Comparison of ENCODE assay signal across 9 mouse cellular contexts in genomic region chr10:61423289-61423688, GRCm38 (mm10). TPM values are rescaled to one million over a fixed set of nuclear protein-coding genes. Genes with fewer than 3 reads are reported as not detected.
A peak's percentile ranks its signal among the peaks of the same experiment; 100 is the strongest.
DNase-seq lines count a peak whose midpoint lies in the region; ATAC-seq and TF ChIP-seq lines count a peak whose summit lies in the region.
"Had no signal": no experiment of that assay in that cellular context is flagged by ENCODE, and none has a peak within 500 bp of the region (broad histone marks: within the 10 kb centered on the region; RNA-seq: fewer than 3 reads in every experiment).

No protein-coding gene starts in this region.

- ATAC-seq in hindbrain, embryonic 16.5 days: 0 out of 2 replicates have a peak, but pooled peaks have one; percentile 10
- no peak for ATAC-seq in hindbrain, embryonic 11.5 days (ENCODE audit: low FRiP score)
- ATAC-seq in erythroid progenitor cell, adult 5-6 weeks (replicated peaks; ENCODE audit: low FRiP score, poor library complexity, severe bottlenecking): no peak

- no peak overlapping the region for H3K4me2 ChIP-seq in hindbrain, embryonic 16.5 days (ENCODE audit: low read length)
- no peak overlapping the region for H3K4me2 ChIP-seq in hindbrain, embryonic 11.5 days (replicated peaks; ENCODE audit: low read depth, low read length)
- H3K4me2 ChIP-seq: limb, embryonic 12.5 days had no signal

- peak; percentile 83 for TF ChIP-seq CTCF in ES-Bruce4 (IDR thresholded peaks at IDR 0.05; ENCODE audit: low read depth, low read length)

- H3K27ac ChIP-seq in hindbrain, embryonic 16.5 days (ENCODE audit: low read depth, low read length): no peak overlapping the region
- no peak overlapping the region for H3K27ac ChIP-seq in hindbrain, embryonic 11.5 days (ENCODE audit: low read depth, low read length)
- no peak overlapping the region for H3K27ac ChIP-seq in ES-Bruce4 (ENCODE audit: insufficient read depth, low read length)
- H3K27ac ChIP-seq: limb, embryonic 12.5 days had no signal

- DNase-seq in hindbrain, embryonic 11.5 days (ENCODE audit: low spot score): no peak
- peak; percentile 60 for DNase-seq in gastrocnemius, postnatal 10 days
- peak; percentile 35 for DNase-seq in lung, postnatal 25 days (ENCODE audit: low spot score)
- no peak for DNase-seq in urinary bladder, postnatal 25 days (ENCODE audit: low spot score)
- no peak for DNase-seq in frontal cortex, postnatal 25 days (ENCODE audit: low spot score in 2 of 2)

- no peaks in the 10 kb centered on the region for H3K36me3 ChIP-seq in hindbrain, embryonic 16.5 days (ENCODE audit: control insufficient read depth, insufficient read depth, low read length)
- no peaks in the 10 kb centered on the region for H3K36me3 ChIP-seq in hindbrain, embryonic 11.5 days (ENCODE audit: control insufficient read depth, insufficient read depth, low read length)
- H3K36me3 ChIP-seq in ES-Bruce4 (ENCODE audit: control insufficient read depth, insufficient read depth, low read length, poor library complexity, severe bottlenecking): peaks cover 43% of the 10 kb centered on the region

- no peak overlapping the region for H3K9ac ChIP-seq in hindbrain, embryonic 16.5 days (ENCODE audit: low read depth, low read length)
- no peak overlapping the region for H3K9ac ChIP-seq in hindbrain, embryonic 11.5 days (ENCODE audit: low read depth, low read length)
- no peak overlapping the region for H3K9ac ChIP-seq in ES-Bruce4 (ENCODE audit: low read depth, poor library complexity, severe bottlenecking)
- H3K9ac ChIP-seq: limb, embryonic 12.5 days had no signal

- H3K27me3 ChIP-seq in hindbrain, embryonic 16.5 days (replicated peaks; ENCODE audit: control insufficient read depth, insufficient read depth, low read length): peaks cover 19% of the 10 kb centered on the region
- peaks cover 24% of the 10 kb centered on the region for H3K27me3 ChIP-seq in hindbrain, embryonic 11.5 days (ENCODE audit: control insufficient read depth, insufficient read depth, low read length)
- H3K27me3 ChIP-seq in ES-Bruce4 (ENCODE audit: control insufficient read depth, insufficient read depth, low read length, poor library complexity, severe bottlenecking): no peaks in the 10 kb centered on the region

- H3K9me3 ChIP-seq in hindbrain, embryonic 16.5 days (ENCODE audit: control insufficient read depth, low read length): no peaks in the 10 kb centered on the region
- no peaks in the 10 kb centered on the region for H3K9me3 ChIP-seq in hindbrain, embryonic 11.5 days (ENCODE audit: control insufficient read depth, low read length)
- H3K9me3 ChIP-seq in ES-Bruce4 (replicated peaks; ENCODE audit: control insufficient read depth, insufficient read depth, low read length, poor library complexity, severe bottlenecking): no peaks in the 10 kb centered on the region
- H3K9me3 ChIP-seq: limb, embryonic 12.5 days had no signal

- no peak overlapping the region for H3K4me3 ChIP-seq in hindbrain, embryonic 16.5 days (ENCODE audit: low read length)
- H3K4me3 ChIP-seq in hindbrain, embryonic 11.5 days (ENCODE audit: low read depth, low read length): no peak overlapping the region
- peak overlapping the region; percentile 17; the same call in 1 of the 2 replicates for H3K4me3 ChIP-seq in ES-Bruce4 (ENCODE audit: low read depth, low read length)
- H3K4me3 ChIP-seq: limb, embryonic 12.5 days had no signal

- TF ChIP-seq EP300 in ES-Bruce4 (IDR thresholded peaks at IDR 0.05; ENCODE audit: insufficient read depth, low read depth, low read length): no peak

- WGBS in hindbrain, embryonic 16.5 days: 53% methylated on average over 10 of the region's 10 CpGs
- 54% methylated on average over 10 of the region's 10 CpGs for WGBS in hindbrain, embryonic 11.5 days

- no peak for TF ChIP-seq POLR2A in ES-Bruce4 (IDR thresholded peaks at IDR 0.05; ENCODE audit: insufficient read depth, low read length)

- H3K4me1 ChIP-seq in hindbrain, embryonic 16.5 days (ENCODE audit: control insufficient read depth, insufficient read depth, low read depth, low read length): peaks cover 10% of the 10 kb centered on the region
- H3K4me1 ChIP-seq in hindbrain, embryonic 11.5 days (replicated peaks; ENCODE audit: control insufficient read depth, insufficient read depth, low read length): peaks cover 7% of the 10 kb centered on the region
- peaks cover 2% of the 10 kb centered on the region for H3K4me1 ChIP-seq in ES-Bruce4 (ENCODE audit: control insufficient read depth, insufficient read depth, low read length)

RNA-seq across cellular contexts. Expression of gene Nodal, which starts 5.5 kb away (rescaled TPM):
- polyA plus RNA-seq in hindbrain, embryonic 16.5 days (2015; fragmentation: Nextera tagmentation; extraction: Ambion mirVana): 0.24 and 0.56 TPM in 2 replicates
- polyA plus RNA-seq in hindbrain, embryonic 11.5 days (2014; fragmentation: Nextera tagmentation; extraction: Ambion mirVana): 0.12 TPM in 1 of 2 replicates, not detected in the other
- polyA plus RNA-seq in ES-Bruce4 (2011; ENCODE audit: insufficient read depth, insufficient read length, low read depth, missing spikeins): 52.2 and 53.5 TPM in 2 replicates
- total RNA-seq in gastrocnemius, postnatal 10 days (2021): under 1 TPM; 0.11 to 0.19 TPM
- total RNA-seq in erythroid progenitor cell, adult 5-6 weeks (2015; ENCODE audit: low replicate concordance): not detected in 2 replicates
- total RNA-seq in erythroid progenitor cell, adult 5-6 weeks (2017; ENCODE audit: low replicate concordance): not detected in 2 replicates
- polyA plus RNA-seq: limb, embryonic 12.5 days had no signal

RNA-seq across cellular contexts. Expression of gene Eif4ebp2, which starts 29.2 kb away (rescaled TPM):
- polyA plus RNA-seq in hindbrain, embryonic 16.5 days (2015; fragmentation: Nextera tagmentation; extraction: Ambion mirVana): 43.2 and 46.6 TPM in 2 replicates
- 36.1 and 51.4 TPM in 2 replicates for polyA plus RNA-seq in hindbrain, embryonic 11.5 days (2014; fragmentation: Nextera tagmentation; extraction: Ambion mirVana)
- 207 and 210 TPM in 2 replicates for polyA plus RNA-seq in ES-Bruce4 (2011; ENCODE audit: insufficient read depth, insufficient read length, low read depth, missing spikeins)
- total RNA-seq in gastrocnemius, postnatal 10 days (2021): 100 to 1,000 TPM; 103 to 109 TPM
- 69.2 and 88.4 TPM in 2 replicates for total RNA-seq in erythroid progenitor cell, adult 5-6 weeks (2015; ENCODE audit: low replicate concordance)
- 9.1 and 9.5 TPM in 2 replicates for total RNA-seq in erythroid progenitor cell, adult 5-6 weeks (2017; ENCODE audit: low replicate concordance)

RNA-seq across cellular contexts. Expression of gene Pald1, which starts 40.0 kb away (rescaled TPM):
- polyA plus RNA-seq in hindbrain, embryonic 16.5 days (2015; fragmentation: Nextera tagmentation; extraction: Ambion mirVana): 26.9 and 30.6 TPM in 2 replicates
- polyA plus RNA-seq in hindbrain, embryonic 11.5 days (2014; fragmentation: Nextera tagmentation; extraction: Ambion mirVana): 13.6 and 15.9 TPM in 2 replicates
- 35.8 and 36.0 TPM in 2 replicates for polyA plus RNA-seq in ES-Bruce4 (2011; ENCODE audit: insufficient read depth, insufficient read length, low read depth, missing spikeins)
- 10 to 100 TPM; 18.5 to 28.3 TPM for total RNA-seq in gastrocnemius, postnatal 10 days (2021)
- total RNA-seq in erythroid progenitor cell, adult 5-6 weeks (2015; ENCODE audit: low replicate concordance): not detected in 2 replicates
- total RNA-seq in erythroid progenitor cell, adult 5-6 weeks (2017; ENCODE audit: low replicate concordance): 0.39 TPM in 1 of 2 replicates, not detected in the other

RNA-seq across cellular contexts. Expression of gene Lrrc20, which starts 52.3 kb away (rescaled TPM):
- 14.9 and 17.7 TPM in 2 replicates for polyA plus RNA-seq in hindbrain, embryonic 16.5 days (2015; fragmentation: Nextera tagmentation; extraction: Ambion mirVana)
- 9.5 and 11.4 TPM in 2 replicates for polyA plus RNA-seq in hindbrain, embryonic 11.5 days (2014; fragmentation: Nextera tagmentation; extraction: Ambion mirVana)
- polyA plus RNA-seq in ES-Bruce4 (2011; ENCODE audit: insufficient read depth, insufficient read length, low read depth, missing spikeins): 5.8 and 6.4 TPM in 2 replicates
- total RNA-seq in gastrocnemius, postnatal 10 days (2021): 10 to 100 TPM; 62.3 to 64.9 TPM
- 2.2 and 5.4 TPM in 2 replicates for total RNA-seq in erythroid progenitor cell, adult 5-6 weeks (2015; ENCODE audit: low replicate concordance)
- 2.5 and 2.6 TPM in 2 replicates for total RNA-seq in erythroid progenitor cell, adult 5-6 weeks (2017; ENCODE audit: low replicate concordance)

Comparison
In these comparisons a context has a peak if more than half of its experiments do, and no peak if none do; other contexts are left out.
1. DNase-seq: peak in gastrocnemius, postnatal 10 days (single experiment) and lung, postnatal 25 days (single experiment); none in hindbrain, embryonic 11.5 days (single experiment), urinary bladder, postnatal 25 days (single experiment) and frontal cortex, postnatal 25 days (0 of 2).
2. RNA of gene Nodal, which starts 5.5 kb away (polyA plus RNA-seq): 52.2 to 53.5 TPM in ES-Bruce4; 0.24 to 0.56 TPM in hindbrain, embryonic 16.5 days and 0.12 TPM in hindbrain, embryonic 11.5 days; every median in the first group is over 10 times any median in the second.